Mouse (Mus musculus): ENCODE data around the gene Ces1a. TPM values are rescaled to one million over a fixed set of nuclear protein-coding genes. Genes with fewer than 3 reads are reported as not detected.

The Ces1a gene
- polyA plus RNA-seq (2012; ENCODE audit: insufficient read depth, low replicate concordance) = not detected in 2 replicates

GRCm38 (mm10) chr8:93048092-93048491, at the start of gene Ces1a:
Gene Ces1a, minus strand, starts transcription at chr8:93048192.
- no peaks in the 10 kb centered on the region for H3K36me3 ChIP-seq (replicated peaks; ENCODE audit: low read length)
- no peak within 1 kb of the TSS for H3K4me3 ChIP-seq (replicated peaks)
- H3K9me3 ChIP-seq = peaks cover 6% of the 10 kb centered on the region; the same call in 1 of the 2 replicates
- H3K4me1 ChIP-seq = no peaks in the 10 kb centered on the region
- no peak for TF ChIP-seq GATA1 (IDR thresholded peaks at IDR 0.05; ENCODE audit: borderline replicate concordance, low read length)
- no peak for TF ChIP-seq FLI1 (IDR thresholded peaks at IDR 0.05; ENCODE audit: low read length)
- no peaks in the 10 kb centered on the region for H3K27me3 ChIP-seq (replicated peaks)

DNA sequence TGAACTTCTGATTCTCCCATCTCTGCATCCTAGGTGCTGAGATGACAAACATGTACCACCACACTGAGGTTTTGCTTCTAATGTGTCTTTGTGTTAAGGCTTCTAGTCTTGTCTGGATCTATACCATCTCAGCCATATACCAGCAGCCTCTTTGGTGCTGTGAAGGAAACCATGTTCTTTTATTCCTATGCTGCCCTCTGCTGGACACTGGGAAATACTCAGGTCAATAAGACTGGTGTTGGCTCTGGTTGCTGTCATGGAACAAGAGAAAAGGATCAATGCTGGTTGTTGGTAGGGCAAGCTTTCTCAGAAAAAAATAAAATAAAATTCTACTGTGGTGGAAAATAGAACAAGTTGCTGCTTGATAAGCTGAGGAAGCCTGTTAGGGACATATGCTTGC, 47.4 kb upstream of the Ces1a start:
- Histone ChIP-seq H3K9me3 (no peaks in the 10 kb centered on the region), H3K27me3 (replicated peaks) (no peaks in the 10 kb centered on the region), H3K36me3 (replicated peaks; ENCODE audit: low read length) (no peaks in the 10 kb centered on the region), H3K4me3 (replicated peaks) (no peak overlapping the region), H3K4me1 (no peaks in the 10 kb centered on the region)
- TF ChIP-seq GATA1 (IDR thresholded peaks at IDR 0.05; ENCODE audit: borderline replicate concordance, low read length) = no peak
- no peak for TF ChIP-seq FLI1 (IDR thresholded peaks at IDR 0.05; ENCODE audit: low read length)

DNA sequence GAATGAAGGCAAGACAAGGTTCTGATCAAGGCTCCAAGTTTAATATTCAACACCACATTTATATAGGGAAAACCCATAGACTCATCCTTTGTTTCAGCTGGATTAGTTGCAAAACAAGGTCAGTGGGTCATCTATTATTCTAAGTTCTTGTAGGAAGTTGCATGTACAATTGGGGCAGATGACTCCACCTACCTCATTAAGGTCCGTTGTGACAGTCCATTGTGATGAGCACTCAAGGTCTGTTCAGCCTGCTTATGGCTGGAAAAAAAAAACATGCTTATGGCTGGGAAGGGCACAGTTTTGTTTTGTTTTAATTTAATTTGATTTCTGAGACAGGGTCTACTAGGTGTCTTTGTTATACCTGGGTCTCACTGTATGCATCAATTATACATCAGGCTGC, 43.3 kb upstream of the Ces1a start:
- Histone ChIP-seq H3K4me3 (replicated peaks) (no peak overlapping the region), H3K36me3 (replicated peaks; ENCODE audit: low read length) (no peaks in the 10 kb centered on the region), H3K4me1 (no peaks in the 10 kb centered on the region), H3K27me3 (replicated peaks) (no peaks in the 10 kb centered on the region), H3K9me3 (no peaks in the 10 kb centered on the region)
- no peak for TF ChIP-seq GATA1 (IDR thresholded peaks at IDR 0.05; ENCODE audit: borderline replicate concordance, low read length)
- no peak for TF ChIP-seq FLI1 (IDR thresholded peaks at IDR 0.05; ENCODE audit: low read length)

- H3K9me3 ChIP-seq = no peaks in the 10 kb centered on the region
Measured at GRCm38 (mm10) chr8:93088686-93089122, 40.7 kb upstream of the Ces1a start.

GRCm38 (mm10) chr8:93088193-93088592, 40.2 kb upstream of the Ces1a start:
- Histone ChIP-seq H3K27me3 (replicated peaks) (no peaks in the 10 kb centered on the region), H3K9me3 (no peaks in the 10 kb centered on the region), H3K4me3 (replicated peaks) (no peak overlapping the region), H3K36me3 (replicated peaks; ENCODE audit: low read length) (no peaks in the 10 kb centered on the region), H3K4me1 (no peaks in the 10 kb centered on the region)
- TF ChIP-seq GATA1 (IDR thresholded peaks at IDR 0.05; ENCODE audit: borderline replicate concordance, low read length) (no peak), FLI1 (IDR thresholded peaks at IDR 0.05; ENCODE audit: low read length) (no peak)

More at GRCm38 (mm10) chr8:93088686-93089122, 40.7 kb upstream of the Ces1a start:
- H3K4me3 ChIP-seq (replicated peaks) = no peak overlapping the region
- H3K27me3 ChIP-seq (replicated peaks) = no peaks in the 10 kb centered on the region
- no peaks in the 10 kb centered on the region for H3K4me1 ChIP-seq
- TF ChIP-seq FLI1 (IDR thresholded peaks at IDR 0.05; ENCODE audit: low read length) = no peak
- no peak for TF ChIP-seq GATA1 (IDR thresholded peaks at IDR 0.05; ENCODE audit: borderline replicate concordance, low read length)
- H3K36me3 ChIP-seq (replicated peaks; ENCODE audit: low read length) = no peaks in the 10 kb centered on the region

DNA sequence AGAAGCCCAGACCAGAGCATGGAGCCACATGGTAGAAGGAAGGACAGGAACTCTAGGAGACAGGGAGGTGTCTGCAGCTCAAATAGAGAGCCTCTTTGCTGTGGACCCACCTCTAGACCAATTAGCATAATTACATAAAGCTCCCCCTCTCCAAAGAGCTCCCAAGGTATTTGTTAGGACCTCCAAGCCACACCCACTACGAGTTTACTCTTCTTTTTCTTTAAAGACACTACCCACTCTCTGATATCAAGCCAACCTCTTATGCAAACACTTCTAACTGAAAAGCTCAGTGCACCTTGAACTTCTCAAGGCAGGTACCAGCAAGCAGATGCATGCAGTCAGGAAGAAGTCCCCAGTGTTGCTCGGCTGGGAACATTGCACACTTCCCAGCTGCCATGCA, 31.9 kb upstream of the Ces1a start, which contains the start of gene Ces1b:
TSS of gene Ces1b (minus strand) at position 131 of the 400 bp plus-strand sequence.
- H3K27me3 ChIP-seq (replicated peaks) = no peaks in the 10 kb centered on the region
- TF ChIP-seq FLI1 (IDR thresholded peaks at IDR 0.05; ENCODE audit: low read length) (no peak), GATA1 (IDR thresholded peaks at IDR 0.05; ENCODE audit: borderline replicate concordance, low read length) (no peak)

DNA sequence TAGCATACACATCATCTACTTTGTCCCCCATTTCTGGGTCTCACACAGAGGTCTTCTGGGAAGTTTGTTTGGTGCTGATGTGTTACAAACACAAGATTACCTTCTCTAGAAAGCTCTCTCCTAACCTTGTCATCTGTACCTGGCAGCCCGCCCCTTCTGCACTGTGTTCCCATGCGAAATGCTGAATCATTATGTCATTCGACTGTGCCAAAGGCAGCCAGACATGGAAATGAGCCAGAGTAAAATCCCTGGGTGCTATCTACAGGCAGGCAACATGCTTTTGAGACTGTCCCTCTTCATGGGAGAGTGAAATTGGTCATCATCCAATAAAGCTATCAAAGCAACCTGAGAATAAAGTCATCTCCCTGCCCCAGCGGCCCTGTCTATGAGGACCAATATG, 27.3 kb upstream of the Ces1a start:
- Histone ChIP-seq H3K4me1 (no peaks in the 10 kb centered on the region), H3K27me3 (replicated peaks) (no peaks in the 10 kb centered on the region), H3K36me3 (replicated peaks; ENCODE audit: low read length) (no peaks in the 10 kb centered on the region), H3K9me3 (no peaks in the 10 kb centered on the region), H3K4me3 (replicated peaks) (no peak overlapping the region)
- no peak for TF ChIP-seq GATA1 (IDR thresholded peaks at IDR 0.05; ENCODE audit: borderline replicate concordance, low read length)
- no peak for TF ChIP-seq FLI1 (IDR thresholded peaks at IDR 0.05; ENCODE audit: low read length)

More for the DNA sequence above, 31.9 kb upstream of the Ces1a start, which contains the start of gene Ces1b:
- no peak within 1 kb of the TSS for H3K4me3 ChIP-seq (replicated peaks)
- no peaks in the 10 kb centered on the region for H3K36me3 ChIP-seq (replicated peaks; ENCODE audit: low read length)
- no peaks in the 10 kb centered on the region for H3K9me3 ChIP-seq
- no peaks in the 10 kb centered on the region for H3K4me1 ChIP-seq

DNA sequence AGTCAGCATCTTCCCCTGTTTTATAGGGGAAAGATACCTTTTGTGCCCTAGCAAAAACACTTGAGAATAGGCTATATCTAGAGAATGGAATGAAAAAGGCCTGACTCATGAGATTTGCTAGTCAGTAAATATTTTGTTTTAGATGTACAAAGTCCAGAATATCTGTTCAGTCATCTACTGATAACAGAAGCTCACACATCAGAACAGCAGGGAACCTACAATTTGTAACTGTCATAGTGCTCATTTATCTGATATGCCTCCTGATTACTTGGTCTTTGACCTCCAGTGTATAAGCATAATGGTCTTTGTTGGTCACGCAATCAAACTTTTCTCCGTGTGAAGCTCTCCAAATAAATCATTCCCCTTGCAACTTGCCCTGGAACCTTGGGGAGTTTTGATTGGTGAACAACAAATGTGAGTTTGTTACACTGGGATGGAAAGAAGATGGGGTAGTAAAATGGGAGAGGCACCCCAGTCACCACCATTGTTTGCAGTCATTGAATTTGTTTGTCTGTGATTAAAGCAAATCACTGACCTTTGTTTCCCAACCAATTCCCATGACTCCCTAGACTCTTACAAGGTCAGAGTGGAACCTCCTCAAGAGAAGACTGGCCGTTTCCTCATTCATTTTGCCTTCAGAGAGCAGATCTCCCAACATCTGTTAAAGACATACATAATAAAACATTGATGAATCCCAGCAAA, 15.6 kb upstream of the Ces1a start:
- no peaks in the 10 kb centered on the region for H3K9me3 ChIP-seq
- H3K36me3 ChIP-seq (replicated peaks; ENCODE audit: low read length) = no peaks in the 10 kb centered on the region
- TF ChIP-seq FLI1 (IDR thresholded peaks at IDR 0.05; ENCODE audit: low read length) = no peak
- no peak for TF ChIP-seq GATA1 (IDR thresholded peaks at IDR 0.05; ENCODE audit: borderline replicate concordance, low read length)
- H3K4me3 ChIP-seq (replicated peaks) = no peak overlapping the region
- H3K4me1 ChIP-seq = no peaks in the 10 kb centered on the region
- H3K27me3 ChIP-seq (replicated peaks) = no peaks in the 10 kb centered on the region

- Histone ChIP-seq H3K27me3 (replicated peaks) (no peaks in the 10 kb centered on the region), H3K4me1 (no peaks in the 10 kb centered on the region)
- TF ChIP-seq FLI1 (IDR thresholded peaks at IDR 0.05; ENCODE audit: low read length) = no peak
- TF ChIP-seq GATA1 (IDR thresholded peaks at IDR 0.05; ENCODE audit: borderline replicate concordance, low read length) = no peak
Measured at GRCm38 (mm10) chr8:93059185-93059584, 11.2 kb upstream of the Ces1a start.

DNA sequence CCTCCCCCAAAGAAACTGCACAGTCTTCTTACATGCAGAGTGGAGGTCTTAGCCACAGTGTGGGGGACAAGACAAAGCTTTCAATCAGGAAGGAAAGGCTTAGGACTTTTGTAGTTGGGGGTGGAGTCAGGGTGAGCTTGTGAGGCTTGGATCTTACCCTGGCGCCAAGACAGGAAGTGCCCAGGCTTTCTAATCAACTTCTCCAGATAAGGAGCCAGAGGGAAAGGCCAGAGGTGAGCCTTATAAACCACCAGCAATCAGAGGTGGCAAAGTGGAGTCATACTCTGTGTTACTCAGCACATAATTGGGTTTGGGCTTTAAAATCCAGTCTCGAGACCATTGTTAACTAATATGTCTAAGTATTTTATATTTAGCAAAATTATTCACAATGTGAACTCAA, 7.2 kb upstream of the Ces1a start:
- Histone ChIP-seq H3K27me3 (replicated peaks) (no peaks in the 10 kb centered on the region), H3K9me3 (no peaks in the 10 kb centered on the region), H3K4me1 (no peaks in the 10 kb centered on the region), H3K36me3 (replicated peaks; ENCODE audit: low read length) (no peaks in the 10 kb centered on the region), H3K4me3 (replicated peaks) (no peak overlapping the region)
- no peak for TF ChIP-seq GATA1 (IDR thresholded peaks at IDR 0.05; ENCODE audit: borderline replicate concordance, low read length)

More at GRCm38 (mm10) chr8:93059185-93059584, 11.2 kb upstream of the Ces1a start:
- Histone ChIP-seq H3K4me3 (replicated peaks) (no peak overlapping the region), H3K36me3 (replicated peaks; ENCODE audit: low read length) (no peaks in the 10 kb centered on the region), H3K9me3 (no peaks in the 10 kb centered on the region)
